In the genomic region with DNA sequence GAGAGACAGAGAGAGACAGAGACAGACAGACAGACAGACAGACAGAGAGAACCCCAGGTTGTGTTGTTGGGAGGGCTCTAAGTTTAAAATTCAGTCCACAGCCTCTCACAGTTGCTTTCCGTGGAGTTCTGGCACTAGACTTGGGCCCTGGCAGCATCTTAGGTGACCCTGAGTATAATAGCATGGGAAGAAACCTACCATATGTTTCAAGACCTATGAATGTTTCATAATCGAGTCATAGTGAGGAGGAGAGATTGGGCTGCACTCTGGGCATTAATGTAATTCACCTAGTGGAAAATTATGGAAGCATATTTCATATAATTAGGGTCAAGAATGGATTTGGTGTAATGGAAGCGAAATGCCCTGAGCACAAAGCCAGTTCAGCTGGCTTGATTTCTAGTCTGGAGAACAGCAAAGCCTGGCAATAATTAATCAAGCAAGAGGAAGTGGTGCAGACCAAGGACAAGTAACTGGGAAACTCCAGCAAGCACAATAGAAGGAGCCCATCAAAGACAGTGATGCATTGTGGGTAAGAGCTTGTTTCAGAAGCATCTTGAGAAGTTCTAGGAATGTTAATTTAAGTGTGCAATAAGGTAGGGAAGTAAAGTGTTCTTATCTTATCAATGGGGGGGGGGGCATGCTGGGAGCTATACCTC, we compare ENCODE assay signal across 9 mouse cellular contexts. TPM values are rescaled to one million over a fixed set of nuclear protein-coding genes. Genes with fewer than 3 reads are reported as not detected.
DNase-seq lines count a peak whose midpoint lies in the region; ATAC-seq and TF ChIP-seq lines count a peak whose summit lies in the region.
"Had no signal": no experiment of that assay in that cellular context is flagged by ENCODE, and none has a peak within 500 bp of the region (broad histone marks: within the 10 kb centered on the region; RNA-seq: fewer than 3 reads in every experiment).

No protein-coding gene starts in this region.

- H3K4me1 ChIP-seq in heart, embryonic 14.5 days (ENCODE audit: control insufficient read depth in 2 of 2, insufficient read depth in 2 of 2, low read length in 2 of 2): peaks cover 0 to 11% of the 10 kb centered on the region in 2 experiments; a peak in 2 of 4 replicates
- H3K4me1 ChIP-seq in lung, embryonic 14.5 days (ENCODE audit: insufficient read depth): peaks cover 8% of the 10 kb centered on the region
- H3K4me1 ChIP-seq in intestine, embryonic 16.5 days (ENCODE audit: control insufficient read depth, insufficient read depth, low read length): peaks cover 10% of the 10 kb centered on the region

- H3K4me2 ChIP-seq in heart, embryonic 14.5 days (ENCODE audit: low read length): no peak overlapping the region
- H3K4me2 ChIP-seq in lung, embryonic 14.5 days: peak overlapping the region; percentile 20; the same call in 1 of the 2 replicates
- H3K4me2 ChIP-seq in intestine, embryonic 16.5 days (ENCODE audit: low read depth, low read length): 0 out of 2 replicates have a peak overlapping the region, but pooled peaks have one; percentile 1

- no peak for ATAC-seq in heart, embryonic 14.5 days (ENCODE audit: insufficient number of reproducible peaks, insufficient read depth, low FRiP score, low read depth)
- ATAC-seq in lung, embryonic 14.5 days (ENCODE audit: insufficient read depth): no peak
- peak; percentile 60 for ATAC-seq in intestine, embryonic 16.5 days

- H3K36me3 ChIP-seq in heart, embryonic 14.5 days (ENCODE audit: control insufficient read depth, insufficient read depth, low read length): no peaks in the 10 kb centered on the region
- H3K36me3 ChIP-seq in lung, embryonic 14.5 days (ENCODE audit: insufficient read depth): no peaks in the 10 kb centered on the region
- no peaks in the 10 kb centered on the region for H3K36me3 ChIP-seq in intestine, embryonic 16.5 days (ENCODE audit: control insufficient read depth, insufficient read depth, low read length)
- H3K36me3 ChIP-seq: G1E had no signal

- 69% methylated on average over 3 of the region's 3 CpGs for WGBS in heart, embryonic 14.5 days
- WGBS in lung, embryonic 14.5 days: 55% methylated on average over 3 of the region's 3 CpGs
- 60% methylated on average over 3 of the region's 3 CpGs for WGBS in intestine, embryonic 16.5 days

- H3K27ac ChIP-seq in heart, embryonic 14.5 days (replicated peaks in 1 of 2; ENCODE audit: control insufficient read depth in 1 of 2, insufficient read depth in 1 of 2, low read depth in 2 of 2, low read length in 2 of 2): peak overlapping the region; percentile 56 to 61
- peak overlapping the region; percentile 87 for H3K27ac ChIP-seq in lung, embryonic 14.5 days (ENCODE audit: low read depth)
- H3K27ac ChIP-seq in intestine, embryonic 16.5 days (ENCODE audit: low read length): peak overlapping the region; percentile 81

- H3K27me3 ChIP-seq in heart, embryonic 14.5 days (ENCODE audit: control insufficient read depth, insufficient read depth, low read length): no peaks in the 10 kb centered on the region
- H3K27me3 ChIP-seq in lung, embryonic 14.5 days (ENCODE audit: insufficient read depth, low read length): no peaks in the 10 kb centered on the region
- no peaks in the 10 kb centered on the region for H3K27me3 ChIP-seq in intestine, embryonic 16.5 days (replicated peaks; ENCODE audit: control insufficient read depth, insufficient read depth, low read length)

- no peaks in the 10 kb centered on the region for H3K9me3 ChIP-seq in heart, embryonic 14.5 days (ENCODE audit: control insufficient read depth, low read length)
- H3K9me3 ChIP-seq in lung, embryonic 14.5 days (ENCODE audit: low read depth, low read length): no peaks in the 10 kb centered on the region
- H3K9me3 ChIP-seq in intestine, embryonic 16.5 days (ENCODE audit: control insufficient read depth, low read length): no peaks in the 10 kb centered on the region
- H3K9me3 ChIP-seq: G1E had no signal

- no peak for TF ChIP-seq CTCF in lung, embryonic 14.5 days (IDR thresholded peaks at IDR 0.05; ENCODE audit: low read depth)

- DNase-seq in heart, adult 11 months: no peak
- peak; percentile 69 for DNase-seq in lung, embryonic 14.5 days
- no peak for DNase-seq in lung, postnatal 4 days
- DNase-seq in lung, postnatal 25 days (ENCODE audit: low spot score): peak; percentile 60
- DNase-seq in gastrocnemius, postnatal 4 days (ENCODE audit: low spot score in 2 of 2): no peak
- DNase-seq in frontal cortex, postnatal 14 days (ENCODE audit: low spot score in 2 of 2): no peak

- H3K4me3 ChIP-seq in heart, embryonic 14.5 days (ENCODE audit: control insufficient read depth in 1 of 2, insufficient read depth in 1 of 2, low read depth in 1 of 2, low read length in 2 of 2): no peak overlapping the region
- H3K4me3 ChIP-seq in lung, embryonic 14.5 days (ENCODE audit: low read depth, low read length): no peak overlapping the region
- no peak overlapping the region for H3K4me3 ChIP-seq in intestine, embryonic 16.5 days (ENCODE audit: low read length)

- no peak overlapping the region for H3K9ac ChIP-seq in heart, embryonic 14.5 days (ENCODE audit: low read length)
- no peak overlapping the region for H3K9ac ChIP-seq in lung, embryonic 14.5 days
- H3K9ac ChIP-seq in intestine, embryonic 16.5 days (ENCODE audit: low read depth, low read length): no peak overlapping the region

RNA-seq across cellular contexts. Expression of gene Snrk, which starts 31.4 kb away (rescaled TPM):
- polyA plus RNA-seq in heart, embryonic 14.5 days (2014; fragmentation: Nextera tagmentation; extraction: Ambion mirVana): 30.0 and 31.3 TPM in 2 replicates
- 57.9 and 58.4 TPM in 2 replicates for polyA plus RNA-seq in lung, embryonic 14.5 days (2014; fragmentation: Nextera tagmentation; extraction: Ambion mirVana)
- 45.5 and 48.7 TPM in 2 replicates for polyA plus RNA-seq in intestine, embryonic 16.5 days (2015; fragmentation: Nextera tagmentation; extraction: Ambion mirVana)
- 10 to 100 TPM; 59.3 to 60.6 TPM for total RNA-seq in gastrocnemius, postnatal 4 days (2021)

Comparison
In these comparisons a context has a peak if more than half of its experiments do, and no peak if none do; other contexts are left out.
1. DNase-seq: peak in lung, embryonic 14.5 days (single experiment) and lung, postnatal 25 days (single experiment); none in heart, adult 11 months (single experiment), lung, postnatal 4 days (0 of 2), gastrocnemius, postnatal 4 days (0 of 2) and frontal cortex, postnatal 14 days (0 of 2).
2. Peak in every context shown above with its lines, with median percentiles within 50 percentile points of each other: H3K27ac ChIP-seq.